Mouse (Mus musculus): ENCODE results near the gene Dpm1. TPM values are rescaled to one million over a fixed set of nuclear protein-coding genes. Genes with fewer than 3 reads are reported as not detected.
A peak's percentile ranks its signal among the peaks of the same experiment; 100 is the strongest.

Gene Dpm1
- 10 to 100 TPM; 61.7 to 63.9 TPM for total RNA-seq (2021)
- long read RNA-seq, experiment 1, transcript Dpm1-209 (9 exons, 2,293 nt) = major isoform, 30 of 32 reads
- long read RNA-seq, experiment 1, partial matches to known transcripts = 0 of 32 reads
- long read RNA-seq, experiment 1, other reads (novel, unspliced or antisense) = 0 of 32 reads
- long read RNA-seq, experiment 2, full-length matches to known transcripts = 39 of 45 reads
- long read RNA-seq, experiment 2, partial matches to known transcripts = 4 of 45 reads
- long read RNA-seq, experiment 2, other reads (novel, unspliced or antisense) = 2 of 45 reads

GRCm38 (mm10) chr2:168230026-168230728, at the start of gene Dpm1, which contains the start of the genes Gm20716 and Mocs3:
Gene Dpm1 (minus strand): TSS chr2:168230591.
Gene Gm20716 (minus strand): TSS chr2:168230364.
Gene Mocs3 (plus strand): TSS chr2:168230622.
- peak; percentile 63 to 86 for DNase-seq (ENCODE audit: low spot score in 2 of 2)

- DNase-seq (ENCODE audit: low spot score in 2 of 2) = peak; percentile 56 to 73
These were observed 44.1 kb upstream of the Dpm1 start for GRCm38 (mm10) chr2:168274374-168274935.

GRCm38 (mm10) chr2:168273387-168273786, 43.0 kb upstream of the Dpm1 start:
- DNase-seq (ENCODE audit: low spot score in 2 of 2) = no peak

- DNase-seq (ENCODE audit: low spot score in 2 of 2) = no peak
These were observed 37.6 kb upstream of the Dpm1 start for GRCm38 (mm10) chr2:168268033-168268432.

- no peak for DNase-seq (ENCODE audit: low spot score in 2 of 2)
These were observed 30.5 kb upstream of the Dpm1 start for GRCm38 (mm10) chr2:168260900-168261299.

- no peak for DNase-seq (ENCODE audit: low spot score in 2 of 2)
These were observed 29.7 kb upstream of the Dpm1 start for GRCm38 (mm10) chr2:168260124-168260523.

GRCm38 (mm10) chr2:168259046-168259445, 28.7 kb upstream of the Dpm1 start:
- no peak for DNase-seq (ENCODE audit: low spot score in 2 of 2)

GRCm38 (mm10) chr2:168257188-168257587, 26.8 kb upstream of the Dpm1 start:
- DNase-seq (ENCODE audit: low spot score in 2 of 2) = no peak

- no peak for DNase-seq (ENCODE audit: low spot score in 2 of 2)
These were observed 26.1 kb upstream of the Dpm1 start for GRCm38 (mm10) chr2:168256506-168256905.

- no peak for DNase-seq (ENCODE audit: low spot score in 2 of 2)
These were observed 23.4 kb upstream of the Dpm1 start for GRCm38 (mm10) chr2:168253822-168254221.

- DNase-seq (ENCODE audit: low spot score in 2 of 2) = no peak
These were observed 22.4 kb upstream of the Dpm1 start for GRCm38 (mm10) chr2:168252639-168253292.

- peak; percentile 50 to 75 for DNase-seq (ENCODE audit: low spot score in 2 of 2)
These were observed 19.9 kb upstream of the Dpm1 start for GRCm38 (mm10) chr2:168250270-168250669.

GRCm38 (mm10) chr2:168248856-168249245, 18.5 kb upstream of the Dpm1 start:
- DNase-seq (ENCODE audit: low spot score in 2 of 2) = no peak

GRCm38 (mm10) chr2:168248167-168248855, 17.9 kb upstream of the Dpm1 start:
- no peak for DNase-seq (ENCODE audit: low spot score in 2 of 2)

GRCm38 (mm10) chr2:168245571-168245970, 15.2 kb upstream of the Dpm1 start:
- no peak for DNase-seq (ENCODE audit: low spot score in 2 of 2)

- DNase-seq (ENCODE audit: low spot score in 2 of 2) = no peak
These were observed 12.9 kb upstream of the Dpm1 start for GRCm38 (mm10) chr2:168243278-168243677.

GRCm38 (mm10) chr2:168242841-168243240, 12.4 kb upstream of the Dpm1 start:
- DNase-seq (ENCODE audit: low spot score in 2 of 2) = no peak

GRCm38 (mm10) chr2:168238335-168238734, 7.9 kb upstream of the Dpm1 start:
- no peak for DNase-seq (ENCODE audit: low spot score in 2 of 2)

GRCm38 (mm10) chr2:168233286-168233685, 2.9 kb upstream of the Dpm1 start:
- no peak for DNase-seq (ENCODE audit: low spot score in 2 of 2)

GRCm38 (mm10) chr2:168231471-168231829, 1.1 kb upstream of the Dpm1 start:
- peak in 1 of 2 experiments; percentile 21 for DNase-seq (ENCODE audit: low spot score in 2 of 2)

Data from gastrocnemius, postnatal 4 days (tissue).